Mouse (Mus musculus) limb, embryonic 14.5 days (tissue): ENCODE data around the gene Gm45062. TPM values are rescaled to one million over a fixed set of nuclear protein-coding genes. Genes with fewer than 3 reads are reported as not detected.
A peak's percentile ranks its signal among the peaks of the same experiment; 100 is the strongest.

Source experiments
- ATAC-seq: fragments of 200-750 bp; cut with Nextera tagmentation; 2 replicates; pipeline ENCODE4 v1.8.0; 2017; ENCODE audit warnings: low read depth, moderate number of reproducible peaks, moderate TSS enrichment; ENCODE audit not compliant: low FRiP score
- DNase-seq: peaks from one replicate; pipeline ENCODE4 v3.0.0-alpha.2; 2015; ENCODE audit warnings: low spot score
- H3K27ac ChIP-seq: fragments of 300-500 bp; sonication (generic); replicated peaks from 2 replicates; pipeline ENCODE4 v1.5.1; 2014; ENCODE audit warnings: low read depth, mild to moderate bottlenecking, low read length, moderate library complexity, mixed read lengths
- H3K27me3 ChIP-seq: fragments of 300-500 bp; sonication (generic); 2 replicates; pipeline ENCODE4 v1.6.1; 2014; ENCODE audit warnings: low read length, mixed read lengths; ENCODE audit not compliant: control insufficient read depth, insufficient read depth
- H3K36me3 ChIP-seq: fragments of 300-500 bp; sonication (generic); 2 replicates; pipeline ENCODE4 v1.6.1; 2014; ENCODE audit warnings: mild to moderate bottlenecking, low read length, moderate library complexity, mixed read lengths; ENCODE audit not compliant: control insufficient read depth, insufficient read depth
- H3K4me1 ChIP-seq: fragments of 300-500 bp; sonication (generic); 2 replicates; pipeline ENCODE4 v1.6.1; 2014; ENCODE audit warnings: antibody characterized with exemption, low read length, mixed read lengths; ENCODE audit not compliant: control insufficient read depth, insufficient read depth
- H3K4me2 ChIP-seq: fragments of 300-500 bp; sonication (generic); replicated peaks from 2 replicates; pipeline ENCODE4 v1.6.1; 2014; ENCODE audit warnings: low read depth, mild to moderate bottlenecking, low read length, moderate library complexity; ENCODE audit not compliant: severe bottlenecking
- H3K4me3 ChIP-seq: fragments of 300-500 bp; sonication (generic); replicated peaks from 2 replicates; pipeline ENCODE4 v1.5.1; 2014; ENCODE audit warnings: low read length
- H3K9ac ChIP-seq: fragments of 300-500 bp; sonication (generic); 2 replicates; pipeline ENCODE4 v1.6.1; 2014; ENCODE audit warnings: mild to moderate bottlenecking, low read depth, low read length, moderate library complexity; ENCODE audit not compliant: severe bottlenecking
- H3K9me3 ChIP-seq: fragments of 300-500 bp; sonication (generic); 2 replicates; pipeline ENCODE4 v1.6.1; 2016; ENCODE audit warnings: low read length; ENCODE audit not compliant: control insufficient read depth
- POLR2A ChIP-seq: fragments of 200-500 bp; IDR thresholded peaks from 2 replicates; pipeline ENCODE4 v1.8.0; 2012; ENCODE audit warnings: inconsistent platforms, mild to moderate bottlenecking, moderate library complexity, borderline replicate concordance; ENCODE audit not compliant: insufficient read depth, insufficient read length; ENCODE audit errors: extremely low read depth
- WGBS: fragments of 180-500 bp; shearing (Covaris S2); extraction: QIAGEN DNeasy Blood & Tissue Kit; methylation state at CpG from one replicate; pipeline ENCODE4 v1.1.7; 2014; 5-methylcytosine and 5-hydroxymethylcytosine counted together
- polyA plus RNA-seq, 2 experiments: library from polyadenylated mRNA; depleted of rRNA in 1 of 2; stranded (reverse) in 1 of 2; unstranded in 1 of 2; fragments of >200 nt; fragmentation: Nextera tagmentation in 1 of 2; extraction: Ambion mirVana in 1 of 2; gene quantifications; 2 replicates each; pipeline versions ENCODE4 v1.2.1 to v1.2.3; 2012 to 2014

The Gm45062 gene
- polyA plus RNA-seq, 2 experiments: 8.7 to 14.7 TPM

DNA sequence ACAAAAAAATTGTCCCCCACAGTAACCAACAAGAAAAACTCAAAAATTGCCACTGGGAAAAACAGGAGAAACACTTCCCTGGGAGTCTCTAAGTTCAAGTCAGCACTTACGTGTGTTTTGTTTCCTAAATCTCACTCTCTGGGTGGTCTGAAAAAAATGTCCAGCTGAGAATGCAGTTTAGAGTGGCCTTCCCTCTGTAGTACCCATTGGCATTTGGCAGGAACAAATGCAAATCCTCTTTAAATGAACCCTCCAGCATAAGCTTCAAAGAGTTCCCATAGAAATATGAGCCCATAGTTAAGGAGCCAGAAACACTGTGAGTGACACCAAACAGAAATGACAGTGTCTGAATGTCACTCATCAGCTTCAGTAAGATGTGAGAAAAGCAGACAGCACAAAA, 219.9 kb downstream of the Gm45062 start:
- H3K36me3 ChIP-seq: no peaks in the 10 kb centered on the region
- 41% methylated on average over 1 of the region's 1 CpGs for WGBS
- H3K4me1 ChIP-seq: no peaks in the 10 kb centered on the region
- ATAC-seq (peak; percentile 65; the same call in 1 of the 2 replicates), DNase-seq (no peak)
- H3K9me3 ChIP-seq: no peaks in the 10 kb centered on the region
- no peaks in the 10 kb centered on the region for H3K27me3 ChIP-seq
- no peak overlapping the region for H3K27ac ChIP-seq
- TF ChIP-seq POLR2A: no peak
- H3K9ac ChIP-seq: no peak overlapping the region
- H3K4me3 ChIP-seq: no peak overlapping the region
- H3K4me2 ChIP-seq: no peak overlapping the region

DNA sequence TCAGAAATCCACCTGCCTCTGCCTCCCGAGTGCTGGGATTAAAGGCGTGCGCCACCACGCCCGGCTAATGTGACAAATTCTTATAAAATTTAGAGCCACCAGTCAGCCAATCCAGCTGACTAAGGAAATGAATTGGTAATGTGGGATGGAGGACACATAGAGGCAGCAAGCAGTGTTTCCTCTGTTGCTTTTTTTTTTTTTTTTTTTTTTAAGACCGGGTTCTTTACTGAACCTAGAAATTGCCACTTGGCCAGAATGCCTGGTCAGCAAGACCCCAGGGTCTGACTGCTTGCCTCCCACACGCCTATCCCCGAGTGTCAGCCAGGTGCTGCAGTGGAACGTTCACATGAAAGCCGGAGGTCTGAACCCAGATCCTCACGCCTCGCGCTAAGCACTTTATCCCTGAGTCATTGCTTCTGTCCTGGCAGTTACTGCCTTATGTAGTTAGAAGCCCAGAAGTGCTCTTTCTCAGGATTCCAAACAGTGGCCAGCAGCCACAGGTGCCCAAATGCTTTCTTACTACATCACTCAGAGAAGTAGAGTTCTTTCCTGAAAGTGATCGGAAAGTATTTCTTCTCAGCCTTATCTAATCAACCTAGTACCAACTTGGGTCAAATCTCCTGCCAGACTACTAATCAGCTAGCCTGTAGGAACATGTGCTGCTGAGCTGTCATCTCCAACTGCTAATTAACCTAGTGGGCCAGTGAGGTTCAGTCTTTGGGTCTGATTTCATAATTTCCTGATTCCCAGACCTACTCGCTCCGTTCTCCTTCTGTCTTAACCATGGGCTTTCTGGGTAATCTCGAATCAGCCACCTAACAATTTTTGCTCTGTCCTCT, 225.4 kb downstream of the Gm45062 start:
- Histone ChIP-seq H3K9ac (no peak overlapping the region), H3K36me3 (no peaks in the 10 kb centered on the region), H3K4me2 (no peak overlapping the region), H3K4me1 (0 out of 2 replicates have a peak, but pooled peaks cover 5% of the 10 kb centered on the region), H3K4me3 (no peak overlapping the region), H3K27ac (no peak overlapping the region), H3K27me3 (no peaks in the 10 kb centered on the region), H3K9me3 (no peaks in the 10 kb centered on the region)
- DNase-seq (no peak), ATAC-seq (no peak)
- 84% methylated on average over 17 of the region's 17 CpGs for WGBS
- TF ChIP-seq POLR2A: no peak

DNA sequence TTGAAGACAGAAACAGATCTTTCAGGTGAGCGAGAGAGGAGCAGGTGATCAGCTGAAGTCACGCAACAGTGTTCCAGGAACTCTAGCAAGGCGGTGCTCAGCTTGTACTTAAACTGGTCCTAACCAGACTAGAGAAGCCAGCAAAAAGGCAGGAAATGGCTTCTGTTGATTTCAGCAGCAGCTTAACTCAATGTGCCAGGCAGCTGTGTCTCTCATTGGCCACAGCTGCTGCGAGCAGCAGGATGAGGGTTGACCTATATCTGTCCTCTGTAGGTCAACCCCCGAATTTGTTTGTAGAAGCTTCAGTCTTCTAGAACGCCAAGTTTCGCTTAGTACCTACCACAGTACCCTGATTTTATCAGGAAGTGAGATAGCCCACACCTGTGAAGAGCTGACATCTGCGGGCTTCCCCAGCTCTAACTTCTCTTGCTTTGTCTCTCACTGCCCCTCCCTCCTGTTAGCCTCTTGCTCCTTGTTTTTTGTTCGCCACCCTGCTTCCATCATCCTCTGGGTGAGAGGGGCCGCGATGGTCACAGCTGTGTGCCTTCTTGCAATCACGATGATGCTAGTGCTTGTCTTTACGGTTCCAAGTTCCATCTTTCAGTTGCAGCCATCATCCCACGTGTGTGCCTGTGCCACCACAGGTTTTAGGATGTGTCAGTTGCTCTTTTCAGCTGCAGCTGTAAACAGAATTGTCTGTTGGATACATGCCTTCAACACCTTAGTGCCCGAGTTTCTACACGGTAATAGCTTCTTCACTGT, 226.3 kb downstream of the Gm45062 start:
- no peaks in the 10 kb centered on the region for H3K9me3 ChIP-seq
- no peak for DNase-seq
- no peak overlapping the region for H3K27ac ChIP-seq
- H3K4me2 ChIP-seq: no peak overlapping the region
- ATAC-seq: no peak
- H3K27me3 ChIP-seq: no peaks in the 10 kb centered on the region
- 83% methylated on average over 16 of the region's 16 CpGs for WGBS
- H3K4me3 ChIP-seq: no peak overlapping the region
- 0 out of 2 replicates have a peak, but pooled peaks cover 5% of the 10 kb centered on the region for H3K4me1 ChIP-seq
- no peak overlapping the region for H3K9ac ChIP-seq
- no peaks in the 10 kb centered on the region for H3K36me3 ChIP-seq
- no peak for TF ChIP-seq POLR2A

DNA sequence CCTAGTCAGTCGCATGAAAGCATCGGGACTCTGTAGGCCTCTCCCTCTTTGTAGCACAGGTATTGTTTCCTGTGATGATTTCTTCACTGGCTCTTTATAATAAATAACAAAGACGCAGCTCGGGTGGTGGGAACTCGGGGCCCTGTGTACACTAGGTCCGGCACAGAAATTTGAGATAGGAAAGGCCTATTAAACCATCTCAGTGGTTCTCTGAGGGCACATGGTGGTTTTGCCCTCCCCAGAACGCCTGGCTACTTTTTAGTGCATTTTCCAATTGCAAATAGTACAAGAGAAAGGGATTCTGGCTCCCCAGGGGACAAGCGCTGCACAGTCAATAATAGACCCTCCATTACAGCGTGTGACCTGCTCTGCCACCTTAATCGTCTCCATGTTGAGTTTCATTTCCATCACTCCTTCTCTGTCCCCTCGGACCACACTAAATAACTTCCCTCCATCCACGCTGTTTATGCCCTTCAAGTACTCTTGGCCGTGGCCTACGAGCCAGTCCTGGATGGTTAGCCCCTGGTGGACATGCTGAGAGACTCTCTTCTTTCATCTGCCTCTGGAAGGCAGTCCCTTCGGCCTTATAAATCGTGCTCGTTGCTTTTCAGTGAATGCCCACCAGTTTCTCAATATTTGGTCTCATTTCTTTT, 227.3 kb downstream of the Gm45062 start:
- 0 out of 2 replicates have a peak, but pooled peaks cover 5% of the 10 kb centered on the region for H3K4me1 ChIP-seq
- H3K27ac ChIP-seq: no peak overlapping the region
- H3K4me2 ChIP-seq: no peak overlapping the region
- no peak overlapping the region for H3K4me3 ChIP-seq
- 65% methylated on average over 17 of the region's 17 CpGs for WGBS
- DNase-seq (no peak), ATAC-seq (no peak)
- H3K9ac ChIP-seq: no peak overlapping the region
- no peaks in the 10 kb centered on the region for H3K36me3 ChIP-seq
- H3K27me3 ChIP-seq: no peaks in the 10 kb centered on the region
- no peak for TF ChIP-seq POLR2A
- H3K9me3 ChIP-seq: no peaks in the 10 kb centered on the region
